Mouse (Mus musculus) limb, embryonic 13.5 days (tissue): Measurements from ENCODE around the gene Olfr12. TPM values are rescaled to one million over a fixed set of nuclear protein-coding genes. Genes with fewer than 3 reads are reported as not detected.

Experiments used
- ATAC-seq: fragments of 200-750 bp; cut with Nextera tagmentation; 2 replicates; pipeline ENCODE4 v1.8.0; 2017; ENCODE audit warnings: low read depth, moderate number of reproducible peaks, moderate TSS enrichment; ENCODE audit not compliant: low FRiP score
- H3K27ac ChIP-seq: fragments of 300-500 bp; sonication (generic); 2 replicates; pipeline ENCODE4 v1.5.1; 2015; ENCODE audit warnings: inconsistent platforms, mild to moderate bottlenecking, moderate library complexity
- H3K27me3 ChIP-seq: fragments of 300-500 bp; sonication (generic); 2 replicates; pipeline ENCODE4 v1.6.1; 2015; ENCODE audit warnings: mild to moderate bottlenecking, inconsistent platforms
- H3K36me3 ChIP-seq: fragments of 300-500 bp; sonication (generic); 2 replicates; pipeline ENCODE4 v1.6.1; 2015; ENCODE audit warnings: inconsistent platforms, mild to moderate bottlenecking, moderate library complexity
- H3K4me1 ChIP-seq: fragments of 300-500 bp; sonication (generic); 2 replicates; pipeline ENCODE4 v1.6.1; 2015; ENCODE audit warnings: inconsistent platforms
- H3K4me2 ChIP-seq: fragments of 300-500 bp; sonication (generic); replicated peaks from 2 replicates; pipeline ENCODE4 v1.6.1; 2015; ENCODE audit warnings: inconsistent platforms, mild to moderate bottlenecking, moderate library complexity
- H3K4me3 ChIP-seq: fragments of 300-500 bp; sonication (generic); 2 replicates; pipeline ENCODE4 v1.5.1; 2015; ENCODE audit warnings: moderate library complexity, mild to moderate bottlenecking, inconsistent platforms
- H3K9ac ChIP-seq: fragments of 300-500 bp; sonication (generic); 2 replicates; pipeline ENCODE4 v1.6.1; 2015; ENCODE audit warnings: mild to moderate bottlenecking, inconsistent platforms
- H3K9me3 ChIP-seq: fragments of 300-500 bp; sonication (generic); 2 replicates; pipeline ENCODE4 v1.6.1; 2016; ENCODE audit warnings: inconsistent platforms
- WGBS: fragments of 180-500 bp; shearing (Covaris S2); methylation state at CpG from one replicate; pipeline ENCODE4 v1.1.7; 2015; 5-methylcytosine and 5-hydroxymethylcytosine counted together
- polyA plus RNA-seq: library from polyadenylated mRNA; unstranded; fragments of >200 nt; fragmentation: Nextera tagmentation; extraction: Ambion mirVana; gene quantifications from 2 replicates; pipeline ENCODE4 v1.2.1, GENCODE M21; 2015

Gene Olfr12
- not detected in 2 replicates for polyA plus RNA-seq

- no peak within 1 kb of the TSS for H3K4me3 ChIP-seq
- no peak within 1 kb of the TSS for H3K27ac ChIP-seq
- H3K27me3 ChIP-seq, result no peaks in the 10 kb centered on the region; the same call in 1 of the 2 replicates
- no peaks in the 10 kb centered on the region for H3K36me3 ChIP-seq
- no peak for ATAC-seq
- 51% methylated on average over 2 of the region's 2 CpGs for WGBS
- H3K9ac ChIP-seq, result no peak within 1 kb of the TSS
- no peaks in the 10 kb centered on the region for H3K4me1 ChIP-seq
- no peaks in the 10 kb centered on the region for H3K9me3 ChIP-seq
- H3K4me2 ChIP-seq, result no peak within 1 kb of the TSS
Measured at GRCm38 (mm10) chr1:92617488-92617887, at the start of gene Olfr12. Gene Olfr12 (plus strand): TSS chr1:92617788.

- Histone ChIP-seq H3K9me3 (no peaks in the 10 kb centered on the region), H3K4me3 (no peak within 1 kb of the TSS), H3K27me3 (no peaks in the 10 kb centered on the region; the same call in 1 of the 2 replicates), H3K36me3 (no peaks in the 10 kb centered on the region), H3K27ac (no peak within 1 kb of the TSS), H3K4me1 (no peaks in the 10 kb centered on the region), H3K4me2 (no peak within 1 kb of the TSS), H3K9ac (no peak within 1 kb of the TSS)
- 75% methylated on average over 3 of the region's 3 CpGs for WGBS
- no peak for ATAC-seq
Measured at GRCm38 (mm10) chr1:92571022-92571421, 46.6 kb upstream of the Olfr12 start, which contains the start of gene Olfr1413. Gene Olfr1413 (plus strand): TSS chr1:92571322.

- H3K36me3 ChIP-seq, result no peaks in the 10 kb centered on the region
- H3K27ac ChIP-seq, result no peak within 1 kb of the TSS
- no peak for ATAC-seq
- H3K9me3 ChIP-seq, result no peaks in the 10 kb centered on the region
- WGBS, result 76% methylated on average over 2 of the region's 2 CpGs
- no peak within 1 kb of the TSS for H3K4me2 ChIP-seq
- no peaks in the 10 kb centered on the region for H3K27me3 ChIP-seq
- H3K4me3 ChIP-seq, result no peak within 1 kb of the TSS
- H3K4me1 ChIP-seq, result no peaks in the 10 kb centered on the region
- H3K9ac ChIP-seq, result no peak within 1 kb of the TSS
Measured at GRCm38 (mm10) chr1:92585479-92585878, 32.1 kb upstream of the Olfr12 start, which contains the start of gene Olfr1412. Gene Olfr1412 (plus strand): TSS chr1:92585779.

DNA sequence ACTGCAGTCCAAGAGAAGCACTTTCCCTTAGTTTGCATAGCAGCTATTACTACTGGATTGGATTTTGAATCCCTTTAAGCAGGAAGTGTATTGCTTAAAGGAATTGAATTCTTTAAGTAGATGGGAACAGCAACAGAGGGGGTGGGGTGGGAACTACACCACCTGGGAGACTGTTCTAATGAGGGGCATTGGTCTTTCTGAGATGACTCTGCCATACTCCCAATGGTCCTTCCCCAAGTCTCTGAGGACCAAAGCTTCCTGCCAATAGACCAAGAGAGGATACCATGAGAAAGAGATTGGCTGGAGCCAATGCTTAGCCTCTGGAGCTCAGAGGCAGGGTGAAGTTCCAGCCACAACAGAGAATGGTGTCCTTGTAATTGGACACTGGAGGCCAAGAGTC, 23.5 kb upstream of the Olfr12 start, which contains the start of gene Olfr1411:
TSS of gene Olfr1411 (plus strand) at position 301 of the 400 bp plus-strand sequence.
- Histone ChIP-seq H3K4me3 (no peak within 1 kb of the TSS), H3K4me2 (no peak within 1 kb of the TSS), H3K4me1 (no peaks in the 10 kb centered on the region), H3K36me3 (no peaks in the 10 kb centered on the region), H3K27me3 (no peaks in the 10 kb centered on the region), H3K9ac (no peak within 1 kb of the TSS), H3K27ac (no peak within 1 kb of the TSS), H3K9me3 (no peaks in the 10 kb centered on the region)
- no peak for ATAC-seq

DNA sequence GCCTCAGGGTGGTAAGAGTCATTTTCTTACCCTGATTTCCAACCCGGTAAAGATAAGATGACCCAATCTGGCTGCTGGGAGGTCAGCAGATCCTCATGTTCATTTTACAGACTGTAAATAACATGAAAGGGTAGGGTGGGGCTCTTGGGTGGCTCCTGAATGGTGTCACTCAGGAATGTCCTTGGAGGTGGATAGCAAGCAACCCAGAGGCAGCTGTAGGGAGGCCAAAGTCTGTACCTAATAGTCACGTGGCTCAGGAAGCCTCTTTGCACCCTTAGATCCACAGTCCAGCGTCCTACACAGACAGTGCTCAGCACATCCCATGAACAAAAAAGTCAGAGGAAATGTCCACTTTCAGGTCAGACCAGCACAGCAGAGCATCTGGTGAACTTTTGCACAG, 21.6 kb upstream of the Olfr12 start:
- Histone ChIP-seq H3K9ac (no peak overlapping the region), H3K9me3 (no peaks in the 10 kb centered on the region), H3K4me3 (no peak overlapping the region), H3K36me3 (no peaks in the 10 kb centered on the region), H3K27ac (no peak overlapping the region), H3K27me3 (no peaks in the 10 kb centered on the region), H3K4me1 (no peaks in the 10 kb centered on the region), H3K4me2 (no peak overlapping the region)
- no peak for ATAC-seq
- 82% methylated on average over 3 of the region's 3 CpGs for WGBS

- ATAC-seq, result no peak
Measured at GRCm38 (mm10) chr1:92605482-92605881, 12.1 kb upstream of the Olfr12 start, which contains the start of gene Olfr1410. Gene Olfr1410 (plus strand): TSS chr1:92605782.

GRCm38 (mm10) chr1:92607711-92608110, 9.9 kb upstream of the Olfr12 start:
- WGBS, result 78% methylated on average over 4 of the region's 4 CpGs
- Histone ChIP-seq H3K9me3 (no peaks in the 10 kb centered on the region), H3K27ac (no peak overlapping the region), H3K9ac (no peak overlapping the region), H3K36me3 (no peaks in the 10 kb centered on the region), H3K27me3 (peaks cover 6% of the 10 kb centered on the region), H3K4me1 (no peaks in the 10 kb centered on the region), H3K4me2 (no peak overlapping the region), H3K4me3 (no peak overlapping the region)
- no peak for ATAC-seq

More at GRCm38 (mm10) chr1:92605482-92605881, 12.1 kb upstream of the Olfr12 start, which contains the start of gene Olfr1410:
- H3K36me3 ChIP-seq, result no peaks in the 10 kb centered on the region
- no peak within 1 kb of the TSS for H3K27ac ChIP-seq
- no peak within 1 kb of the TSS for H3K9ac ChIP-seq
- WGBS, result 100% methylated on average over 1 of the region's 1 CpGs
- no peaks in the 10 kb centered on the region for H3K9me3 ChIP-seq
- H3K27me3 ChIP-seq, result peaks cover 2% of the 10 kb centered on the region; the same call in 1 of the 2 replicates
- H3K4me2 ChIP-seq, result no peak within 1 kb of the TSS
- no peak within 1 kb of the TSS for H3K4me3 ChIP-seq
- no peaks in the 10 kb centered on the region for H3K4me1 ChIP-seq

DNA sequence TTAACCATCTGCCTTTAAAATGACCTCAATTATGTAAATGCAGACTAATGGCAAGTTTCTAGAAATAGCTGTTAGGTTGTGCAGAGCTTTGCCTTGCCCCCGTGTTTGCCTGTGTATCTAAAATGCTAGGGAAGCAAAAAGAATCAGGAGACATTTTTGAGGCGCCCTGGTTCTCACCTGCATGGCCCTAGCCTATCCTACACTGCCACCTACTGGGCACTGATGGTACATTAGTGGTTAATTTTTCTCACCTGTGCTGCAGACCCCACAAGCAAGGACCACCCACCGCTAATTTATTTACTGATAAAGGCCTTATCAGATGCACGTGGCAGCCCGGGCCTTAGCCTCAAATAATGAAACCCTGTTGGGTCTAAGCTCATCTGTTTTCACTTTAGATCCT, 6.6 kb upstream of the Olfr12 start:
- ATAC-seq, result no peak
- H3K4me1 ChIP-seq, result no peaks in the 10 kb centered on the region

GRCm38 (mm10) chr1:92613175-92613574, 4.4 kb upstream of the Olfr12 start:
- H3K27me3 ChIP-seq, result peaks cover 4% of the 10 kb centered on the region
- no peak for ATAC-seq

More for the DNA sequence above, 6.6 kb upstream of the Olfr12 start:
- no peak overlapping the region for H3K4me2 ChIP-seq
- no peak overlapping the region for H3K4me3 ChIP-seq
- 5% methylated on average over 5 of the region's 5 CpGs for WGBS
- H3K36me3 ChIP-seq, result no peaks in the 10 kb centered on the region
- peaks cover 6% of the 10 kb centered on the region for H3K27me3 ChIP-seq
- H3K9me3 ChIP-seq, result no peaks in the 10 kb centered on the region
- no peak overlapping the region for H3K27ac ChIP-seq
- H3K9ac ChIP-seq, result no peak overlapping the region

DNA sequence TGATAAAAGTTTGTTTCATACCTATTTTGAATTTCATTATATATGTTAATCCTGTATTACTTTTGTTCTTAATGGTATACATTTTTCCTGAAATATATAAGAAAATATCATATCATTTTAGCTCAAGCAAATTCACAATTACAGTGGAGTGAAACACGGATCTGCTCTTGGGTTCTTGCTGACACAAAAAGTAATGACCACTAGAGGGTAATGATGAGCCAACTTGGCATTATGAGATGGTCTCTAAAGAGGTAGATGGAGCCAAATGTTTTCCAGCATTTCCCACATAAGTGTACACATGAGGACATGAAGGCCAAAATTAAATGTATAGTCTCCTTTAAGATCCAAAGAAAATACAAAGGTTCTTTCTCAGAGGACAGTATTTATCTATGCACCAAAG, 3.1 kb upstream of the Olfr12 start:
- H3K27me3 ChIP-seq, result peaks cover 4% of the 10 kb centered on the region
- H3K27ac ChIP-seq, result no peak overlapping the region
- H3K9ac ChIP-seq, result no peak overlapping the region
- no peak overlapping the region for H3K4me3 ChIP-seq
- no peak for ATAC-seq
- 13% methylated on average over 1 of the region's 1 CpGs for WGBS
- H3K9me3 ChIP-seq, result no peaks in the 10 kb centered on the region
- no peaks in the 10 kb centered on the region for H3K4me1 ChIP-seq
- H3K36me3 ChIP-seq, result no peaks in the 10 kb centered on the region
- no peak overlapping the region for H3K4me2 ChIP-seq

More at GRCm38 (mm10) chr1:92613175-92613574, 4.4 kb upstream of the Olfr12 start:
- Histone ChIP-seq H3K4me3 (no peak overlapping the region), H3K9ac (no peak overlapping the region), H3K4me2 (no peak overlapping the region), H3K27ac (no peak overlapping the region), H3K4me1 (no peaks in the 10 kb centered on the region), H3K36me3 (no peaks in the 10 kb centered on the region), H3K9me3 (no peaks in the 10 kb centered on the region)
- 47% methylated on average over 4 of the region's 4 CpGs for WGBS

DNA sequence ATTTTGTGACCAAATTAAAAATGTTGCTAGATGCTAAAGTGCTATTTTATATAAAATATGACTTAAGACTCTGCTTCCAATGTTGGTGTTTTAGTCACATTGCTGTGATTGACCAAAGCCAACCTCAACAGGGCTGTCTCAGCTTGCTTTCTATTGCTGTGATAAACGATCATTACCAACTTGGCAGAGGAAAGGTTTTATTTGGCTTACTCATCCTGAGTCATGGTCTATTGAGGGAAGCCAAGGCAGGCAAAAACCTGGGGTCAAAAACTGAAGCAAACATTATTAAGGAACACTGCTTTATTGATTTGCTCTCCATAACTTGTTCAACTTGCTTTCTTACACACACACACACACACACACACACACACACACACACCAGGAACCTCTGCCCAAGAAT, 1.5 kb upstream of the Olfr12 start:
- peaks cover 4% of the 10 kb centered on the region for H3K27me3 ChIP-seq
- no peak overlapping the region for H3K4me2 ChIP-seq
- H3K9me3 ChIP-seq, result no peaks in the 10 kb centered on the region
- no peak overlapping the region for H3K27ac ChIP-seq
- no peaks in the 10 kb centered on the region for H3K4me1 ChIP-seq
- ATAC-seq, result no peak
- no peak overlapping the region for H3K9ac ChIP-seq
- WGBS, result 79% methylated on average over 1 of the region's 1 CpGs
- H3K36me3 ChIP-seq, result no peaks in the 10 kb centered on the region
- no peak overlapping the region for H3K4me3 ChIP-seq

DNA sequence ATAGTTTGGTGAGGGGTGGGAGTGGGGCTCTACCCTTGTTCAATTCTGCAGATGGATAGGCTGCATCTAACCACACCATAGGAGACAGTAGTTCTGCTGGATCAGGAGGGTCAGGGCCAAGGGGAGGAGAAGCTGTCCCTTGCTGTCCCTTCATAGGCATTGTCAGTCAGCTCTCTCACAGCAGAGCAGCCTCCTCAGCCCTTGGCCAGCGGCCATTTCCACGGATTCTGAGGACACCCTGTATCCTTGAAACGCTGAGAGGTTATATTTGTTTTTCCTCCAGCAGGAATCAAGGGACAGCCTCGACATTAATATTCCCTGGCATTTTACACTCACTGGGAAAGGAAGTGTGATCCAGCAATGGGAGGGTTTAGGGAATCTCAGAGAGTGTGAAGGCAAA, 772 bp downstream of the Olfr12 start:
- Histone ChIP-seq H3K9ac (no peak overlapping the region), H3K4me2 (no peak overlapping the region), H3K27ac (no peak overlapping the region), H3K9me3 (no peaks in the 10 kb centered on the region), H3K4me3 (no peak overlapping the region), H3K4me1 (no peaks in the 10 kb centered on the region), H3K36me3 (no peaks in the 10 kb centered on the region), H3K27me3 (no peaks in the 10 kb centered on the region; the same call in 1 of the 2 replicates)
- 73% methylated on average over 4 of the region's 4 CpGs for WGBS
- no peak for ATAC-seq

DNA sequence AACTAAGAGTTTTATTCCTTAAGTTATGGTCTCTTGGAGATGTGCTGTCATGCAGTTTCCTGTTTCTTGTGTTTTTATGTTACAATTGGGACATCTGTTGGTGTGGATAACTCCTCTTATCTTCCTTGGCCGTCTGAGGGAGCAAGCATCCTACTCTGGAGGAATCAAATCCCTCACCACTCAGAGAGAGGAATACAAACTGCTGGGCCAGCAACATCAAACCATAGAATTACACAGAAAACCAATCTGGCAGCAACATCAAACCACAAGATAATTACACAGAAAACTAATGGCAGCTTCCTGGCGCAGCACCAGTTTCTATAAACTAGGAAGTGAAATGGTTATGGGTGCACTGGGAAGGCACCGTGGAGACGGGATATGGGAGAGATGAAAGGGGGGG, 10.6 kb downstream of the Olfr12 start:
- Histone ChIP-seq H3K36me3 (no peaks in the 10 kb centered on the region), H3K27ac (no peak overlapping the region), H3K9me3 (no peaks in the 10 kb centered on the region), H3K4me3 (no peak overlapping the region), H3K9ac (no peak overlapping the region), H3K4me2 (no peak overlapping the region), H3K27me3 (no peaks in the 10 kb centered on the region), H3K4me1 (no peaks in the 10 kb centered on the region)
- WGBS, result 57% methylated on average over 4 of the region's 4 CpGs
- no peak for ATAC-seq
